Mouse (Mus musculus) cerebellum, adult 9-11 months (tissue): Measurements from ENCODE around the gene Olfr643.

ENCODE experiments used
- DNase-seq: peaks from one replicate; pipeline ENCODE4 v3.0.0; 2022

The Olfr643 gene

DNA sequence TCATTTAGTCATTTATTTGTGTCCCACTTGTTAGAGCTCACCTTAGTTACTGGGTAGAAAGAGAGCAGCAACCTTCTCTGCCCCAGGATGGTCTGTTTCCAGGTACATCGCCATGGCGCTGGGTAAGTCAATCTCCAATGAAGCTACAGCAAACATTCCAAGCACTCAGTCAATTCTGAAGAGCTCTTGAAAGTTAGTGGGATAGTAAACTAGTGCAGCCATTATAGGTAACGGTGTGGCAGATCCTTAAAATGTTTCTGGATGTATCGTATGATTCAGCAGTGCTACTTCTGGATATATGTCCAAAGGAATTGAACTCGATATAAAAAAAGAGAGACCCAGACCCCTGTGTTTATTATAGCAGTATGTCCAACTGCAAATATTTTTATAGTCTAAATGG is at the start of gene Olfr643:
TSS of gene Olfr643 (minus strand) at position 101 of the 400 bp plus-strand sequence.
- DNase-seq = no peak

DNA sequence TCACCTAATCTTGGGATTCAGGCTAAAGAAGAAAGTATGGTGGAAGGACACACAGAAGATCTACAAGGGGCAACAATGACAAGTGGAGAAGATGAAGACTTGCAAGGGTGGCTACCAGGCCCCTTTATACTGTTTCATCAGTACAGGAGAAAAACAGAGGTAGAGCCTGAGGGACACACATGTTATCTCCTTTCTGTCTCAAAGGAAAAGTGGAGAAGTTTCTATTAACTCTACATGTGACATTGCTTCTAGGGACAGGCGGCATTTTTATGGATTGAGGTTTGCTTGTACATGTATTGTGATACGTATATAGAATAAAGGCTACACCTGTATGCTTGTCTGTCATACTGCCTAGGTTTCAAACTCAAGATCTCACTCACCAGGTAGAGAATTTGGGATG is 46.1 kb upstream of the Olfr643 start, which contains the start of gene Olfr648:
TSS of gene Olfr648 (minus strand) at position 101 of the 400 bp plus-strand sequence.
- no peak for DNase-seq

DNA sequence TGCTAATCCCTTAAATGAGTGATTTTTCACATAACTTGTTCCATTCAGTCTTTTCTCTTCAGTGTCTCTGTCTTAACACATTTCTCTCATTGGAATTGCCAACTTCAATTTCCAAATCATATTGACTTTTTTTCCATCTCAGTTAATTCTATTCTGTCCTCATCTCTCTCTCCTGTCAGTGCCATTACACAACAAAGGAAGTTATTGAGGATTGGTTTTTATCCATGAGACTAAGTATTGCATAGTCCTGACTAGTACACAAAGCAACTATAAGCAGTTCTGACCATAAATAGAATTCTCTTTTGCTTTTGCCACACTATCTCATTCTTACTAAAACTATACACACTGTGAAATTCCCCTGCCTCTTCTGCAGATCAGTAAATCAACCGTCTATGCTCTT is 41.9 kb upstream of the Olfr643 start:
- no peak for DNase-seq

DNA sequence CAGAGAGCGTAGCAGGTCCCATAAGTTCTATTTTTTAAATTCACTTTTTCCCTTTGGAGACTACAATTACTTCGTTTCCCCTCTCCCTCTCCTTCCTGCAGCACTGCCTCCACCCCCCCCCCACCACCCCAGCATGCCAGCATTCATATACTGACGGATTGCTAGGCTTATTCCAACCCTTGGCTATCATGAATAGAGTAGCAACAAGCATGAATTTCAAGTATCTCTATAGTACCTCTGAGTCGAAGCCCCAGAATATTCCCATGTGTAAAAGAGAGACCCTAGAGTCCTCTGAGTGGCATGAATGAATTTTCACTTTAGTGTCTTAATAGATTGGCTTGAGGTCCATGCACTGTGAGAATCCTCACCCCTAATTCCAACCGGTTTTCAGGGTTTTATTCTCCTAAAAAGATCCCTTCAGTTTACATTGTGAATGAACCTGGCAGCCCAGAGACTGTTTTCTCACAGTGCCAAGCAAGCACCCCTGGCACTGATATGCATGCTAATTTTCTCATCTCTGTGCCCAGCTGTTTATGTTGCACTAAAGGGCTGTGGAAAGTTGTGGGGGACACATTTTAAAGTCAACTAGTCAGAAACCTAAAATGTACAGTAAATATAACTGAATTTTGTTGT is 41.3 kb upstream of the Olfr643 start:
- DNase-seq = no peak

DNA sequence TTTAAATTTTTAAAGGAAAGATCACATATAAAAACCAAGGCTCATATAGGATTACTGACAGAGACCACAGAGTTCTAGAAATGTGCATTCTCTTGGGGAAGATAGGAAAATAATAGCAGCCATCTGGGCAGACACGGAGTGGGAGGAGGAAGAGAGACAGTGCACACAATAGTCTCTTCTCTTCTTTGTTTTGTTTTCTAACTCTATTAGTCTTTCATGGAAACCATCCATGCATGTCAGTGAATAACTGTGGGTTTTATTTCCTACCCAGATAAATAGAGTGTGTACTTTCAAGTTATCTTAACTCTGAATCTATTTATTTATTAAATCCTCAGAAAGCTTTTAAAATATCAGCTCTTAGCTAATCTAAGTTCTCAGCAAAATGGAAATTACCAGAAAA is 37.9 kb upstream of the Olfr643 start:
- no peak for DNase-seq

DNA sequence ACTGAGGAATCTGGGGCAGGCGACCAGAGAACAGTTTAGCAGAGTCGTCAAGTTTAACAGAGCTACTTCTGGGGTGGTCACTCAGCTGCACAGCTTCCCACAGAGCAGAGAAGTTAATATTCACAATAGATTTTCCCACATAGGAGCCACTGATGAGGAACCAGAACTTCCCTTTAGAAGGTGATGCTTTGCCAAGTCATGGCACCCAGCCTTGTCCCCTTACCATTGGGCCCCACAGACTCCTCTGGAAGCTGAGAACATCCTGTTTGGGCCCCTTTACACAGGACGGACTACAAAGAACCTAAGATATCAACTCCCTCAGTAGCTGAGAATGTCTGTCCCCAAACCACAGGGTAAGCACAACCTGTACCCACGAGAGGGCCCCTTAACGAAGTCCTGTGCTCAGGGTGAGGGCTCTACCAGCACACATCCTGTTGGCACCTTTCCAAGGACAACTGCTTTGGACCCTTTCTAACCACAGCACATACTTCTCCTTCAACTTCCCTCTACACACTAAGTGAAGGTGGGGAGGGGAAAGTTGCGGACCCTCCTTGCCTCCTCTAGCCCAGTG is 32.5 kb upstream of the Olfr643 start:
- DNase-seq = no peak

DNA sequence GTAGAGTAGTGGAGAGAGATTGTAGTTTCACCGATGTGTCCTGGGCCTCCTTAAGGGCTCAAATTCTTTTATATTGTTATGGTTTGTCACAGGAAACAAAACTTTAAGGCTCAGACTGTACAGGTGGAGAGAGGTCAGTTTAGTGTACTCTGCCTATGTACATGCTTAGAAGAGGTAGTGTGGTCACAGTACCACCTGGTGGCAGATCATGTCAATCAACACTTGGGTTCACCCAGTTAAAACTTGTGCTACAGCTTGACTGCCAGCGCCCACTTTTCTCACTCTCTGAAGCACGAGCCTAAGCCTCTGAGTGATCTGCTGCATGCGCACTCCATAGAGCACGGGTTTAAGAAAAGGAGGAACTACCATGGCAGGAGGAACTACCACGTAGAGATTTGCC is 29.9 kb upstream of the Olfr643 start:
- no peak for DNase-seq

DNA sequence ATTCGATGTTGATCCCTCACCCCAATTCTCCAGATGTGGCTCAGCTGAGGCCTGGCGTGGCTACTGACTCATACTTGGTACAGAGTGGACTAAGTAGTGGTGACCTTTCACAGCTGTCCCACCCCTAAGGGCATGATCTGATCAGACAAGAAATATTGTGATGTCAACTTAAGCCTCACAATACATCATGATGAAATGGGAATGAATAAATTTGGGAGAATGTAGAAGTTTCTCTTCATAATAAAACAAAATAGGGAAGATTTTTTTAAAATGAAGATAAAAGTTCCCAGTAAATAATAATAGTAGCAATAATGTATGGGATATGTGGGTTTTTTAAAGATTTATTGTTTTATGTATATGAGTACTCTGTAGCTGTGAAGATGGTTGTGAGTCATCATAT is 13.3 kb upstream of the Olfr643 start, which contains the start of gene Ubqlnl:
TSS of gene Ubqlnl (minus strand) at position 101 of the 400 bp plus-strand sequence.
- no peak for DNase-seq

DNA sequence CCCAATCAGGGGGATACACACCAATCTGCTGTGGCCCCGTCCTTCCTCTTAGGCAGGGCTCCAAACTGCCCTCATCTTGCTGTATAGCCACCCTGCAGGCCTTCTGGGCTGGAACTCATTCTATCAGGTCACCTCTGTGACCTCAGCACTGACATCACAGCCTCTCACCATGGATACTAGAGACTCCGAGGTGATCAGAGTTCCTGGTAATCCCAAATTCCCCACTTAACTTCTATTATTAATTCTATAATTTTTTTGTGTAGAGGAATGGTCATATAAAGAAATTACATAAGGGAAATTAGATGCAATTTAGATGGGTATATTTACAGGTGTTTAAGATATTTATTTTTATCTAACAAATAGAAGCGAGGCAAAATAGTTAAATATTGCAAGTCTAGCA is 6.0 kb upstream of the Olfr643 start, which contains the start of gene Ubqln3:
TSS of gene Ubqln3 (minus strand) at position 101 of the 400 bp plus-strand sequence.
- no peak for DNase-seq

DNA sequence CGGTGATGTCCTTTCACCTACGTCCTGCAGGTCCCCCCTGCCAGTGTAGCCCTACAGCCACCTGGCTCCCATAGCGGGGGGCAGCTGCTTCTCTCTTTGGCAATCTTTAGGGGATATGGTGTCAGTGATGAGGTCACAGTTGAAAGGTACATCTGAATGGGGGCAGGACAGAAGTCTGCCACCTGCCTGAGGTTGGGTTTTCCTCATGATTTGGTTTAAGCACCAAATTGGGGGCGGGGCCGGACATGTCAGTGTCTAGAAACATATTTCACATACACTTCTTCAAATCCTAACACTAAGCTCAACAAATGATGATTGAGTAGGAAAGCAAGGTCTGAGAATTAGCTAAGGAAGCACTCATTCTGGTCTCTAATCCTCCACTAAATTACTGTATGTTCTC is 7.5 kb downstream of the Olfr643 start, which contains the start of gene Ubqln5:
TSS of gene Ubqln5 (minus strand) at position 101 of the 400 bp plus-strand sequence.
- no peak for DNase-seq

DNA sequence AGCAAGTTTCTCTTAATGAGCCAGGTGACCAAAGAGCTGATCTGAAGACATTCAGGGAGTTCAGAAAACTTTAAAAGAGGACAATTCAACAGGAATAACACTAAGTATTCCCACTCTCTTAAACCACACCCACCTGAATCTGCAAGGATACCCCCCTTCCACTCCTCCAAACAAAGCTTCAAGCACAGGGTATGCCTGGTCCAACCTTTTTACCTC is 32.5 kb downstream of the Olfr643 start, which contains the start of gene Olfr646:
TSS of gene Olfr646 (plus strand) at position 117 of the 216 bp plus-strand sequence.
- DNase-seq = no peak

DNA sequence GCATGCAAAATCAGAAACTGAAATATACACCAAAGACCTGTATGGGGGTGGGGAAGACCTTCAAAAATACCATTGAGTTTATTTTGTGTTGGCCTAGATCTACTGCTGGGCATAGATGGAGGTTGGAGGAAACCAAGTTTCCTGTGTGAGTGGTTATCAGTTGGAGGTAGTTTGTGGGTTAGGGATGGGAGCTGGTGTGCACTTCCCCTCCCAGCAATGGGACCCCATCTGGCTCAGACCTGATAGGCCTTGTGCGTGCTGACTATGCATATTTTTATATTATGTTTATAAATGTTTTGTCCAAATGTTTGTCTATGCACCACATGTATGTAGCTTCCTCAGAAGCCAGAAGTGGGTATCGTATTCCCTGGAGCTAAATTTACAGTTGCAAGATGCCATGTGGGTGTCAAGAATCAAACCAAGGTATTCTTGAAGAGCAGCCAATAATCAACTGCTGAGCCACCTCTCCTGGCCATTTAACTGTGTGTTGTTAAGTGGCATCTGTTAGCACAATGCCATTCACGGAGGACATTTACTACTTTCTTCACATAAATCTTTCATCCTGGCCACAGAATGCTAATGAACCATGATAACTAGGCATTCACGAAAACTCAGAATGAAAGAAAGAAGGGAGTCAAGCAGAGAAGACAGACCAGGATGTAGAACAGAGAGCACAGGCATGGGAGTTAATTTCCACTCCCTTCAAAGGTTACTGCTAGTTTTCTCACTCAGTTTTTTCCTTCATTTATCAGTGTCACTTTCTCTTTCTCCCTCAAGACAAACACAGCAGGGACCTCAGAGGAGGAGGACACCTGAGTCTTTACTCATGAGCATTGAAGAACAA is 33.1 kb downstream of the Olfr643 start:
- no peak for DNase-seq

DNA sequence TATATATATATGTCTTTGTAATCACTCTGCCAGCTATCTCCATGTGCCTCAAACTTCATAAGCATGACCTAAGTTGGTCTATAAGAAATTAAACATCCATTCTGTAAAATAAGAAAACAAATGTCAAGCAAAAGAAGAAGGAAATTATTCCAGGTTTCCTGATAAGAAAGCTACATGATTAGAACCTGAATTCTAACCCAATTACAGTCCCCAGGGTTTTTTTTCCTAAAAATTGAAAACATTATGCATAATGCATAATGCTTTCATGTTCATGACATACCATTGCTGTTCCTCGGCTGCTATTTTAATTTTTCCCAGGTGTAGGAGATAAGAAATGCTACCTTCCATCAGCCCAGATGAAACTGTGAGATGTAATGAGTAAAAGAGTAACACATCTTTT is 51.8 kb downstream of the Olfr643 start, which contains the start of gene Olfr645:
TSS of gene Olfr645 (minus strand) at position 101 of the 400 bp plus-strand sequence.
- no peak for DNase-seq

DNA sequence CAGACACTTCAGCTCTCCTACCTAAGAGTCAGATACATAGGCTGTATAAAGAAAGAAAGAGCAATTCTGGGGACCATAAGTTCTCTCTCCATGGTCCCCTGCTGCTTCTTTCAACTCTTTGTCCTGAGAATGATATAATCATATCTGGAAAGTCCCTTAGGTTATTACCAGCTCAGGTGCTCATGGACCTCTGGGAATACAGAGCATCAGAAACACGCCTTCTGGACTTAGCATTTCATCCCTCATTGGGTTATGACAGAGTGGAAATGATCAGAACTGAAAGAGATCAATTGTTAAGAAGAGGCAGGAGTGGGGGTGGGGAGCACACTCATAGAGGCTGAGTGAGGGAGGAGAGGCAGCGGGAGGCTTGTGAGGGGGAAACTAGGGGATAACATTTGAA is 65.4 kb downstream of the Olfr643 start, which contains the start of gene Olfr644:
TSS of gene Olfr644 (minus strand) at position 101 of the 400 bp plus-strand sequence.
- DNase-seq = no peak

DNA sequence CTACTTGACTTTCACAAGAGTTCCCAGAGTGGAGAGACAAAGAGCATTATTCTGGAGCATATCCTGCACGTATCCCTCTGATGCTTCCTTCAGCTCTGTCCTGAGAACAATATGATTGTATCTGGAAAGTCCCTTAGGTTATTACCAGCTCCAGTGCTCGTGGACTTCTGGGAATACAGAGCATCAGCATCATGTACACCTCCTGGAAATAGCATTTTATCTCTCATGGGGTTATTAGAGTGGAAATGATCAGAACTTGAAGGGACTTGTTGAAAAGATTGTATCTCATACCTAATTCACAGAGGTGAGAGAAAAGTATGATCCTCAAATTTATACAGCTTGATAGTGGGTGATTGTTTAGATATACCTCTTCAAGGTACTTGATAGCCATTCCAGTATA is 75.9 kb downstream of the Olfr643 start, which contains the start of gene 4930516K23Rik:
TSS of gene 4930516K23Rik (minus strand) at position 101 of the 400 bp plus-strand sequence.
- DNase-seq = no peak

DNA sequence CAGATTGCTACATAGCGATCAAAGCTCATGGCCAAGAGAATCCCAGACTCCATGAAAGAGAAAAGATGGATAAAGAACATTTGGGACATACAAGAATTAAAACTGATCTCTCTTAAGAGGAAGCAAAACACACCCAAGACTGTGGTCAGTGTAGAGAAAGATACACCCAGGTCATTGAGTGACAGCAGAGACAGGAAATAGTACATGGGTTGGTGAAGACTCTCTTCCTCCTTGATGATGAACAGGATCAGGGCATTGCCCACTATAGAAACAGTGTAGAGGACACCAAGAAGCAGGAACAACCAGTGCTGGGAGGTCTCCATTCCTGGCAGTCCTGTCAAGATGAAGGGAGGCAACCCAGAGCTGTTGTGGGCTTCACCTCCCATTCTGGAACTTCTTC is 78.0 kb downstream of the Olfr643 start:
- no peak for DNase-seq

DNA sequence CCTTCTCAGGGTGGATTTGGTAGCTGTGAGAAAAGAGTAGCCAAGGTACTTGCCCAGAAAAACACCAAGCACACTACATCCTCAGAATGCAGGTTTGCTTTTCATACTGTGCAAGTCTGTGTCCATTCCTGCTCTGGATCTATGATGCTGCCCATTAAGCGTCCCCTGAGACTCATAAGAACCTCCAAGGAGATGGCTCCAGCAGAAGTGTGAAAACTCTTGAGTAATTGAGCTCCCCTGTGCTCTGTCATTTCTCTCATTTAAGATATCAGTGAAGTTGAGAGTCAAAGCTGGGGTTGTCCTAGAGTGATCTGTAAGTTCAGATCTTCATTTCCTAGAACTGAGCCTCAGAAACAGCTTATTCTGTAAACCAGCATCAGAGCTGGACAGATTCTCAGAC is 84.6 kb downstream of the Olfr643 start, which contains the start of gene Olfr642:
TSS of gene Olfr642 (minus strand) at position 101 of the 400 bp plus-strand sequence.
- DNase-seq = no peak

DNA sequence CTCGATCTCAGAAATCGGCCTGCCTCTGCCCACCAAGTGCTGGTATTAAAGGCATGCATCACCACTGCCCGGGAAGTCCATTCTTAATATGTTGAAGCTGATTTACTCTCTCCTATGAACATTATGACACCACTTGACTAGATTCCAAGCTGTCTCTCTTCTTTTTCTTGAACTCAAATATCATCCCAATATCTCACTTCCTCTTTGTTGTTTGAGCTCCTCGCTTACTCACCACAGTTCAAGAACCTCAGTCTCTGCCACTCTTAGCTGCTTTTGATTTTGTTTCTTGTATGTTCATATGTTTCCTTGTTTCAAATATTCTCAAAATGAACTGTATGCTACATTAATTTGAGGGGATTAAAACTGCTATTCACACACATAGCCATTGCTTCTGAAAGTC is 86.5 kb downstream of the Olfr643 start:
- DNase-seq = no peak

DNA sequence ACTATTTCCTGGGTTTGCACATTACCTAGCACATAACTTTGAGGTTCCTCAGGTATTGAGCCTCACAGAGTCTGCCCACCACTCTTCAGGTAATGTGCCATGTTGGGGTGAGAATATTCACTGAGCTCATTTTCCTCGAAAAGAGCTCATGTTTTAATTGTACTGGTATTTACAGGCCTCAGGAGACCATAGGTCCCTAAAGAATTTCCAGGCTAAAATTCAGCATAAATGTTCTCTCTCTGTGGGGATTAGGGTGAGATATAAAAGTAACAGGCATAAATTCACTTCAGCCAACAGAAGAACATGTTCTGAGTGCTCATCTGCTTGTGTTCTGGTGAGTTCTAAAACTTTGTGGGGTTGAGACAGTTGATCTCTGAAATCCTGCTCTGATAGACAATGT is 102.1 kb downstream of the Olfr643 start, which contains the start of gene Olfr641:
TSS of gene Olfr641 (plus strand) at position 301 of the 400 bp plus-strand sequence.
- DNase-seq = no peak

DNA sequence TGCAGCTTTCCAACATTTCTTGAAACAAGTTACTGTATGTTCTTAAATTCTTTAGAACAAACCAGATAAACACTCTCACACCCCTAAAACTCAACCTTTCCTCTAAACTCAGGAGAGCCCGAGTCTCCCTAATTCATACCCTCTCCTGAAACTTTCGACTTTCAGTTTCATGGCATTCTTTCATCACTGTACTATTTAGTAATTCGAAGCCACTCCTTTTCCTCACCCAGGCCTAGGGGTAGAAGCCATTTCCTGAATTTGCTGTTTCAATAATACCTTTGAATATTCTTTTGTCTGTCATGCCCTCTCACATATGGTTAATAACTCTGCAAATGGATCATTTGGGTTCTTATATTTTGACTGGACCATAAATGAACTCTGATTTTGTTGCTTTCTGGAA is 110.2 kb downstream of the Olfr643 start:
- DNase-seq = no peak

DNA sequence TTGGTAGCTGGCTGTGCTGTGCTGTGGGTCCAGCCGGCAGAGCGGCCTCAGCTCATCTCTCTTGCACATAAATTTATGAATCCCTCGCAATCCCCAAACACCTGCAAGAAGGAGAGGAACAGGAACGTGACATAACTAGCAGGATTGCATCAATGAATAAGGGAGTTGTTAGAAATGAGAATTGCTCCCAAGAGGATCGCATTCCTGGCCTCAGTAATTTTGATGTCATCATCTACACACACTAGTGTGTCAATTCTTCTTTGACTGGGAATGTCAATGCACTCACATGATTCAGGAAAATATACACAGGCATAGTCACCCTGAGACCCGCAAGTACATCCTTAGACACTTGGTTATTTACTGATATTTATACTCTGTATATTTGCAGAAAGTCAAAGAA is 111.7 kb downstream of the Olfr643 start, which contains the start of gene Olfr640:
TSS of gene Olfr640 (minus strand) at position 101 of the 400 bp plus-strand sequence.
- DNase-seq = no peak

DNA sequence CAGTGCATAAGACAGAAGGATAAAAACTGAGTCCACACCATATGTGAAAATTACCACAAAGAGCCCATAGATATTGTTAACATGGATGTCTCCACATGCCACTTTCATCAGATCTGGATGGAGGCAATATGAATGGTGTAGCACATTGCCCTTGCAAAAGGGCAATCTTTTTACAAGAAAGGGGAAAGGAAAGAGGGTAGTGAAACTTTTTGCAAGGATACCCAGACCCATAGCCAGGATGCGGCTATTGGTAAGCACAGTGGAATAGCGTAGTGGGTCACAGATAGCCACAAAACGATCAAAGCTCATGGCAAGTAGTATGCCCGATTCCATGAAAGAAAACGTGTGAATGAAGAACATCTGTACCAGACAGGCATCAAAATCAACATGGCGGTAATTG is 115.6 kb downstream of the Olfr643 start:
- no peak for DNase-seq

DNA sequence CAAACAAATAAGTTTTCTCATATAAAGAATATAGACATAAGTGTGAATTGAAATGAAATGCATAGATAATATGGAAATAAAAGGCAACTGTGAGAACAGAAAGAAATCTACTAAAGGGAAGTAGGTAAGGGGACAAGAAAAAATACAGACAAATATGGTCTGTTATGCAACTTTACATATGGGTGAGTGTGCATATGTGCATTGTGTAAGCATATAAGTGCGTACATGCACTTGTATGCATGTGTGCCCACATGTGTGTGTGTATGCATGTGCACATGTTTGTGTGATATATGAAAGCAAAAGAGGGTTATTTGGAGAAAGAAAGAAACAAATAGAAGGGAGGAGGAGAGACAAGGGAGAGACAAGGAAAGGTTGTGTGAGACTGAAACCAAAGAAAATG is 118.3 kb downstream of the Olfr643 start:
- no peak for DNase-seq
